Mouse (Mus musculus): ENCODE measurements around the gene St8sia1. TPM values are rescaled to one million over a fixed set of nuclear protein-coding genes. Genes with fewer than 3 reads are reported as not detected.
A peak's percentile ranks its signal among the peaks of the same experiment; 100 is the strongest.

St8sia1 gene
- polyA plus RNA-seq, 1 experiment: 2.5 TPM

DNA sequence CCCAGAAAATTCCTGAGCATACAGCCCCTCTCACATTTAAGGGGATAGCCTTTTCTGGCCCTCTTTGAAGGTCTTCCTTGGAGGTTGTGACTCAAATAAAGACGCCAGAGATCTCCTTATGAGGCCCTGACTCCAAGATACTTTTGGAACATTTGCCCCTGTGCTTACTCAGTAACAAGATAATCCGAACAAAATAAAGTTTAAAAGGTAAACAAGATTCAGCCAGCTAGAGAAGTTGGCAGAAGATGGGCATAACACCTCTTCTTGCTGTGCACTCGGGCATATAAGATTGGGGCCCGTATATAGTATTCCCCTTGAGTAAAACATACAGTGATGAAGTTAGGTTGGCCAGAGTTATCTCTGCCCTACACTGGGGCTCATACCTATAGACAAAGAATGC, 104.3 kb downstream of the St8sia1 start:
- Histone ChIP-seq H3K36me3 (ENCODE audit: control insufficient read depth, insufficient read depth, low read length) (no peaks in the 10 kb centered on the region), H3K4me3 (ENCODE audit: control insufficient read depth, low read depth, low read length) (no peak overlapping the region), H3K4me1 (ENCODE audit: control insufficient read depth, insufficient read depth, low read length) (no peaks in the 10 kb centered on the region), H3K27me3 (ENCODE audit: control insufficient read depth, insufficient read depth, low read length) (no peaks in the 10 kb centered on the region), H3K27ac (ENCODE audit: control insufficient read depth, insufficient read depth, low read depth, low read length) (no peak overlapping the region)
- TF ChIP-seq CTCF (IDR thresholded peaks at IDR 0.05; ENCODE audit: control insufficient read depth, insufficient read depth, insufficient replicate concordance, low read depth, low read length) (no peak), POLR2A (IDR thresholded peaks at IDR 0.05; ENCODE audit: control insufficient read depth, low read depth, low read length) (no peak)

DNA sequence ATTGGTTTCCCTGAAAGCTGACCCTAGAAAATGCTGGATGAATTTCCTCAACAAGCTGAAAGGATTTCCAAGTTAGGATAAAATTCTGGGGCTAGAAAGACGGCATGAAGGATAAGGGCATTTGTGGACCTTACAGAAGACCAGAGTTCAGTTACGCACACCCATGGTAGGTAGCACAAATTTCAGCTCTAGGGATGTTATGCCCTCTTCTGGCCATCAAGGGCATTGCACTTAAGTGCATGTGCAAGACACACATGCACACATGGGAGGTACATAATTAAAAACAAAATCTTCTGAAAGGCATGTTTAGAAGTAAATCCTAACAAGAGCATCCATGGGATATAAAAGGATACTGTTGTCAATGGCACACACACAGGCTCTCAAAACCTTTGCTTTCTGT, 105.3 kb downstream of the St8sia1 start:
- no peaks in the 10 kb centered on the region for H3K36me3 ChIP-seq (ENCODE audit: control insufficient read depth, insufficient read depth, low read length)
- peak; percentile 14; the same call in 1 of the 2 replicates for TF ChIP-seq CTCF (IDR thresholded peaks at IDR 0.05; ENCODE audit: control insufficient read depth, insufficient read depth, insufficient replicate concordance, low read depth, low read length)
- no peak for TF ChIP-seq POLR2A (IDR thresholded peaks at IDR 0.05; ENCODE audit: control insufficient read depth, low read depth, low read length)
- no peaks in the 10 kb centered on the region for H3K4me1 ChIP-seq (ENCODE audit: control insufficient read depth, insufficient read depth, low read length)
- no peak overlapping the region for H3K4me3 ChIP-seq (ENCODE audit: control insufficient read depth, low read depth, low read length)
- H3K27ac ChIP-seq (ENCODE audit: control insufficient read depth, insufficient read depth, low read depth, low read length): no peak overlapping the region
- H3K27me3 ChIP-seq (ENCODE audit: control insufficient read depth, insufficient read depth, low read length): no peaks in the 10 kb centered on the region

DNA sequence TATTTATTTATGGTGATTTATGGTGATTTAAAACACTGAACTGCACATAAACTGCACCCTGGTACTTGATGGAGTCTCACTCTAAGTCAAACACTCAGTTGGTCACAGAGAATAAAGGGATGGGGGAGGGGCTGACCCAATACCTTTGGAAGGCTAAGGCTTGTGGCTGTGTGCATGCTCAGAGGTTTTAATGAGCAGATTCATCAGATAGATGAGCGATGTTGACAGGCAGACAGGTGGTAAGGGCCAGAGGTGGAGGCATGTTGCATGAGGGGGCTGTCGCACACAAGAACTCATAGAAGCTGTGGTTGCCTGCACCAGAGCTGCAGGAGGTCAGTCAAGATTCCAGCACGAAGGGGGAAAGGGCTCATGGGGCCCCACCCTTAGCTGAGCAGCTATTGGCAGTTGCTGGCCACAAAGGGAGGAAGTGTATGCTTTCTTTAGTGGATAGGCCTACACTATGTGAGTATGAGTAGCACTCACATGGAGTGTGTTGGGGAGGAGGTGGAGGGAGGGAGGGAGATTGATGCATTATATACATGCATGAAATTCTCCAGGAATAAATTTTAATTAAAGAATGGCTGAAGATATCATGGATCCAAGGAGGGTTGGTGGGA, 107.9 kb downstream of the St8sia1 start:
- Histone ChIP-seq H3K4me1 (ENCODE audit: control insufficient read depth, insufficient read depth, low read length) (no peaks in the 10 kb centered on the region), H3K4me3 (ENCODE audit: control insufficient read depth, low read depth, low read length) (no peak overlapping the region), H3K27me3 (ENCODE audit: control insufficient read depth, insufficient read depth, low read length) (no peaks in the 10 kb centered on the region), H3K27ac (ENCODE audit: control insufficient read depth, insufficient read depth, low read depth, low read length) (no peak overlapping the region), H3K36me3 (ENCODE audit: control insufficient read depth, insufficient read depth, low read length) (no peaks in the 10 kb centered on the region)
- no peak for TF ChIP-seq CTCF (IDR thresholded peaks at IDR 0.05; ENCODE audit: control insufficient read depth, insufficient read depth, insufficient replicate concordance, low read depth, low read length)
- no peak for TF ChIP-seq POLR2A (IDR thresholded peaks at IDR 0.05; ENCODE audit: control insufficient read depth, low read depth, low read length)

DNA sequence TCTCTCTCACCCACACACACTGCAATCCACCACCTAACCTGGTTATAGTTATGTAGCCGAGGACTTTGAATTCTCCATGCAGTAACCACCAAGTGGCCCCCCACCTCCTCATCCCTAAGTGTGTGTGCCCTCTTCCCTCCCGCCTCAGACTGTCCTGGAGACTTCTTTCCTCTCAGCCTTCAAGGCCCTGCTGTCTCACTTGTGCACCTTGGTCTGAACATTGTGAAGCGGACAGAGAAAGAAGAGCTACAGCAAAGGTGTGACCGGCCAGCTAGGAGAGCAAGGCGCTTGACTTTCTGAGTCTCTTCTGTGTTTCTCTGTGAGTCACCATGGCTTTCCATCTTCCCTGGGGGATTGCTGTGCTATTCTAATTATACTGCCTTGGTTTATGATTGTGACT, 108.5 kb downstream of the St8sia1 start:
- H3K27me3 ChIP-seq (ENCODE audit: control insufficient read depth, insufficient read depth, low read length): no peaks in the 10 kb centered on the region
- TF ChIP-seq POLR2A (IDR thresholded peaks at IDR 0.05; ENCODE audit: control insufficient read depth, low read depth, low read length) (no peak), CTCF (IDR thresholded peaks at IDR 0.05; ENCODE audit: control insufficient read depth, insufficient read depth, insufficient replicate concordance, low read depth, low read length) (no peak)
- H3K4me1 ChIP-seq (ENCODE audit: control insufficient read depth, insufficient read depth, low read length): no peaks in the 10 kb centered on the region
- no peak overlapping the region for H3K4me3 ChIP-seq (ENCODE audit: control insufficient read depth, low read depth, low read length)
- no peaks in the 10 kb centered on the region for H3K36me3 ChIP-seq (ENCODE audit: control insufficient read depth, insufficient read depth, low read length)
- no peak overlapping the region for H3K27ac ChIP-seq (ENCODE audit: control insufficient read depth, insufficient read depth, low read depth, low read length)

DNA sequence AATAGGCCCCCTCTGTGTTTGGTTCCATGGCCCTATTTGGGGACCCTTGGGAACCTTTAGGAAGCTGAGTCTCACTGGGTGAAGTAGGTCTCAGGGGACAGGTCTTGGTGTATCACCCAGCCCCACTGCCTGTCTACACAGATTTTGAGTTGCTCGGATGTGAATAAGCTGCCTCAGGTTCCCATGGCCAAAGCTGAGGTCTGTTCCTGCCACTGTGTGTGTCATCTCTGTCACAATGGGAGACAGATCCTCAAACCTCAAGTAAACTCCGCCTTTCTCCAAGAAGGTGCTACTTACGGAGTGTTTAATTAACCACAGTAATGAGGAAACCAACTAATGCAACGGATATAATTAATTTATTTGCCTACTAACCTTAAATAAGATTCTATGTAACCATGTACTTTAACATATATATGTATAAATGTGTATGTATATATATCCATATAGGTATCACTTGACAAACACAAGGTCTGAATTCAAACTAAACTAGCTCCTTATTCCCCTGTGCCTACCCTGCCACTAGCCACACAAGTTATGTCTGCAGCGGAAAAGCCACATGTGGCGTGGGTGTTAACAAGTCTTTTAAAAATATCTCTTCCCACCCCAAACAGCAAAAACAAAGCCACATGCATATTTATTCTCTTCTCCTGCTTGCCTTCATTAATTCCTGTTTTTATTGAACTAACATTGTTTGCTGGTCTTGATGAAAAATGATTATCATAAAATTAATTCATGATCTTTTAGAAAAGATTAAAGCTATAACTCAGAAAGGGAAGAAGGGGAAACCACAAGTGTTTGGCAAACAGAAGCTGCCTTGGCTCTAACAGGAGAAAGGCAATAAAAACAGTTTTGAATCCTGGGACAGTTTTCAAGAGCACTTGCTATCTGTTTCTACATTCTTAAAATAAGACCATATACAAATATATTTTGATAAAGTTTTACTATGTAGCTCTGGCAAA, 111.6 kb downstream of the St8sia1 start:
- Histone ChIP-seq H3K27me3 (ENCODE audit: control insufficient read depth, insufficient read depth, low read length) (no peaks in the 10 kb centered on the region), H3K36me3 (ENCODE audit: control insufficient read depth, insufficient read depth, low read length) (no peaks in the 10 kb centered on the region), H3K4me1 (ENCODE audit: control insufficient read depth, insufficient read depth, low read length) (no peaks in the 10 kb centered on the region), H3K4me3 (ENCODE audit: control insufficient read depth, low read depth, low read length) (no peak overlapping the region), H3K27ac (ENCODE audit: control insufficient read depth, insufficient read depth, low read depth, low read length) (no peak overlapping the region)
- TF ChIP-seq POLR2A (IDR thresholded peaks at IDR 0.05; ENCODE audit: control insufficient read depth, low read depth, low read length) (no peak), CTCF (IDR thresholded peaks at IDR 0.05; ENCODE audit: control insufficient read depth, insufficient read depth, insufficient replicate concordance, low read depth, low read length) (no peak)

DNA sequence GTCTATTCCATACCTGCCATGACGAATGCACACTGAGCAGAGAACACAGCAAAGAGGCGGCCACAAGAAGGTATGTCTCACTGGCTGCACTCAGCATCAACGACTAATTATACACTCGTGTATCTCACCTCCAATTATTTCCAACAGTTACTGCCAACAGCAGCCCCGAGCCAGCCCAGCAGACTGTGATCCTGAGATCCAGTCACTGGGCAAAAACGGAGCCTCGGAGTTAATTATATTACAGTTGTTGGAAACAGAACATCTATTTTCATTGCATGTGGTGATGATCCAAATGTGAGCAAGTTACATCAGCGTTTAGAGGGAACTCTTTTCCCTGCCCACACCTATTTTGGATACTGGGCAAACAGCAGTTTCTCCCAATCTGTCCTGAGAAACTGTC, 113.8 kb downstream of the St8sia1 start:
- H3K27ac ChIP-seq (ENCODE audit: control insufficient read depth, insufficient read depth, low read depth, low read length): no peak overlapping the region
- H3K27me3 ChIP-seq (ENCODE audit: control insufficient read depth, insufficient read depth, low read length): no peaks in the 10 kb centered on the region
- TF ChIP-seq POLR2A (IDR thresholded peaks at IDR 0.05; ENCODE audit: control insufficient read depth, low read depth, low read length) (no peak), CTCF (IDR thresholded peaks at IDR 0.05; ENCODE audit: control insufficient read depth, insufficient read depth, insufficient replicate concordance, low read depth, low read length) (no peak)
- H3K4me3 ChIP-seq (ENCODE audit: control insufficient read depth, low read depth, low read length): no peak overlapping the region
- no peaks in the 10 kb centered on the region for H3K4me1 ChIP-seq (ENCODE audit: control insufficient read depth, insufficient read depth, low read length)
- no peaks in the 10 kb centered on the region for H3K36me3 ChIP-seq (ENCODE audit: control insufficient read depth, insufficient read depth, low read length)

DNA sequence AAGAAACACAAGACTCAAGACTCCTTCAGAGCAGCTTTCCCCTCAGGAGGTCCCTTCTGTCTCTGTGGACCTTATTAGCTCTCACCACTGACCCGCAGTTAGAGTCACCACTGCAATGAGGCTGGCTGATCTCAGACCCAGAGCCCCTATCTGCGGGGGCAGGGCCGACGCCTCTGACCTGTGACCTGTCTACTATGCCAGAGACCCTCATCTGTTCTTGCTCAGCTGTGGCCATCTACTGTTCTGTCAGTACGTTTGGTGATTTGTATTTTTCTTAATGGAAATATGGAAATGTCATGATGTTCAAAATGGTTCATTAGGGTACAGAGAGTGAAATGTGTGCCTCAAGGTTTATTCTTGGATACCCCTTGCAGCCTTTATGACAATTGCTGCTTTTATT, 114.9 kb downstream of the St8sia1 start:
- Histone ChIP-seq H3K27me3 (ENCODE audit: control insufficient read depth, insufficient read depth, low read length) (no peaks in the 10 kb centered on the region), H3K27ac (ENCODE audit: control insufficient read depth, insufficient read depth, low read depth, low read length) (no peak overlapping the region)

More for the DNA sequence above, 114.9 kb downstream of the St8sia1 start:
- no peaks in the 10 kb centered on the region for H3K4me1 ChIP-seq (ENCODE audit: control insufficient read depth, insufficient read depth, low read length)
- no peak for TF ChIP-seq CTCF (IDR thresholded peaks at IDR 0.05; ENCODE audit: control insufficient read depth, insufficient read depth, insufficient replicate concordance, low read depth, low read length)
- no peak for TF ChIP-seq POLR2A (IDR thresholded peaks at IDR 0.05; ENCODE audit: control insufficient read depth, low read depth, low read length)
- no peak overlapping the region for H3K4me3 ChIP-seq (ENCODE audit: control insufficient read depth, low read depth, low read length)
- no peaks in the 10 kb centered on the region for H3K36me3 ChIP-seq (ENCODE audit: control insufficient read depth, insufficient read depth, low read length)
